Mouse (Mus musculus) neural tube, embryonic 15.5 days (tissue): ENCODE measurements at regions not wholly inside any gene's neighbourhood (a gene's known extent, or its start where the extent isn't known, plus 50 kb on each side); places are given as distances from the start of the nearest gene placed in this dataset.

Experiments used
- ATAC-seq: fragments of 200-750 bp; cut with Nextera tagmentation; 2 replicates; pipeline ENCODE4 v1.8.0; 2017; ENCODE audit warnings: mild to moderate bottlenecking, moderate TSS enrichment, moderate library complexity; ENCODE audit not compliant: low FRiP score
- H3K27ac ChIP-seq: fragments of 300-500 bp; sonication (generic); replicated peaks from 2 replicates; pipeline ENCODE4 v1.5.1; 2015; ENCODE audit warnings: mild to moderate bottlenecking, inconsistent platforms
- H3K27me3 ChIP-seq: fragments of 300-500 bp; sonication (generic); replicated peaks from 2 replicates; pipeline ENCODE4 v1.6.1; 2015; ENCODE audit warnings: inconsistent platforms
- H3K36me3 ChIP-seq: fragments of 300-500 bp; sonication (generic); 2 replicates; pipeline ENCODE4 v1.6.1; 2015; ENCODE audit warnings: inconsistent platforms
- H3K4me1 ChIP-seq: fragments of 300-500 bp; sonication (generic); 2 replicates; pipeline ENCODE4 v1.6.1; 2015; ENCODE audit warnings: inconsistent platforms
- H3K4me2 ChIP-seq: fragments of 300-500 bp; sonication (generic); 2 replicates; pipeline ENCODE4 v1.6.1; 2015; ENCODE audit warnings: inconsistent platforms, mild to moderate bottlenecking, moderate library complexity
- H3K4me3 ChIP-seq: fragments of 300-500 bp; sonication (generic); replicated peaks from 2 replicates; pipeline ENCODE4 v1.5.1; 2015; ENCODE audit warnings: mild to moderate bottlenecking, inconsistent platforms
- H3K9ac ChIP-seq: fragments of 300-500 bp; sonication (generic); replicated peaks from 2 replicates; pipeline ENCODE4 v1.6.1; 2015; ENCODE audit warnings: mild to moderate bottlenecking, inconsistent platforms
- H3K9me3 ChIP-seq: fragments of 300-500 bp; sonication (generic); replicated peaks from 2 replicates; pipeline ENCODE4 v1.6.1; 2016; ENCODE audit warnings: inconsistent platforms
- WGBS: fragments of 180-500 bp; shearing (Covaris S2); methylation state at CpG from one replicate; pipeline ENCODE4 v1.1.7; 2015; ENCODE audit warnings: mixed read lengths; 5-methylcytosine and 5-hydroxymethylcytosine counted together

GRCm38 (mm10) chr2:116444163-116444562 is 378.5 kb upstream of the Meis2 start:
- no peaks in the 10 kb centered on the region for H3K27me3 ChIP-seq
- H3K9me3 ChIP-seq: no peaks in the 10 kb centered on the region
- no peak for ATAC-seq
- no peaks in the 10 kb centered on the region for H3K36me3 ChIP-seq
- no peak overlapping the region for H3K4me3 ChIP-seq
- H3K4me2 ChIP-seq: no peak overlapping the region
- no peak overlapping the region for H3K27ac ChIP-seq
- H3K9ac ChIP-seq: no peak overlapping the region
- H3K4me1 ChIP-seq: no peaks in the 10 kb centered on the region

- Histone ChIP-seq H3K36me3 (no peaks in the 10 kb centered on the region), H3K4me1 (no peaks in the 10 kb centered on the region), H3K9ac (no peak overlapping the region), H3K27me3 (no peaks in the 10 kb centered on the region), H3K9me3 (no peaks in the 10 kb centered on the region), H3K4me2 (no peak overlapping the region), H3K27ac (no peak overlapping the region), H3K4me3 (no peak overlapping the region)
- 45% methylated on average over 2 of the region's 2 CpGs for WGBS
- no peak for ATAC-seq
Observed at GRCm38 (mm10) chr2:116440252-116440651, 374.6 kb upstream of the Meis2 start.

GRCm38 (mm10) chr2:116433481-116433880 is 367.8 kb upstream of the Meis2 start:
- no peaks in the 10 kb centered on the region for H3K27me3 ChIP-seq
- H3K9me3 ChIP-seq: no peaks in the 10 kb centered on the region
- no peaks in the 10 kb centered on the region for H3K36me3 ChIP-seq
- no peak overlapping the region for H3K9ac ChIP-seq
- H3K27ac ChIP-seq: no peak overlapping the region
- H3K4me3 ChIP-seq: no peak overlapping the region
- H3K4me1 ChIP-seq: no peaks in the 10 kb centered on the region
- H3K4me2 ChIP-seq: no peak overlapping the region
- no peak for ATAC-seq

DNA sequence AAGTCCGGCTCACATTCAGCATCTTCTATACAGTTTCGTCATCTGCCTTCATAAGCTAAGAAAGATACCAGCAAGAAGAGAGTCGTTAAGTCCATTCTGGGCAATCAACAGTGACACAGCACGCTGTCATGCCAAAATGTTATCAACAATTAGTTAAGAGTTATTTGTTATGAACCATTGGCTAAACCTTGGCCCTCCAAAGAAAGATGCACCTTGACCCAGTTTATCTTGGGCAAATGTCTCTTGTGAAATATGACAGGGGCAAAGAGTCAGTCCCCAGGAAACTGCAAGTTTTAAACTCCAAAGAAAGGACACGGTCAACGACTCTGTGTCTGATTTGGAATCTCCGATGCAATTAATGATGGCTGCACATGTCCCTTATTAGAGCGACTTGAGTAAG is 358.5 kb upstream of the Meis2 start:
- Histone ChIP-seq H3K4me3 (no peak overlapping the region), H3K36me3 (no peaks in the 10 kb centered on the region), H3K9me3 (no peaks in the 10 kb centered on the region), H3K9ac (no peak overlapping the region), H3K27ac (no peak overlapping the region), H3K27me3 (no peaks in the 10 kb centered on the region), H3K4me1 (no peaks in the 10 kb centered on the region), H3K4me2 (no peak overlapping the region)
- 93% methylated on average over 8 of the region's 8 CpGs for WGBS
- ATAC-seq: no peak

DNA sequence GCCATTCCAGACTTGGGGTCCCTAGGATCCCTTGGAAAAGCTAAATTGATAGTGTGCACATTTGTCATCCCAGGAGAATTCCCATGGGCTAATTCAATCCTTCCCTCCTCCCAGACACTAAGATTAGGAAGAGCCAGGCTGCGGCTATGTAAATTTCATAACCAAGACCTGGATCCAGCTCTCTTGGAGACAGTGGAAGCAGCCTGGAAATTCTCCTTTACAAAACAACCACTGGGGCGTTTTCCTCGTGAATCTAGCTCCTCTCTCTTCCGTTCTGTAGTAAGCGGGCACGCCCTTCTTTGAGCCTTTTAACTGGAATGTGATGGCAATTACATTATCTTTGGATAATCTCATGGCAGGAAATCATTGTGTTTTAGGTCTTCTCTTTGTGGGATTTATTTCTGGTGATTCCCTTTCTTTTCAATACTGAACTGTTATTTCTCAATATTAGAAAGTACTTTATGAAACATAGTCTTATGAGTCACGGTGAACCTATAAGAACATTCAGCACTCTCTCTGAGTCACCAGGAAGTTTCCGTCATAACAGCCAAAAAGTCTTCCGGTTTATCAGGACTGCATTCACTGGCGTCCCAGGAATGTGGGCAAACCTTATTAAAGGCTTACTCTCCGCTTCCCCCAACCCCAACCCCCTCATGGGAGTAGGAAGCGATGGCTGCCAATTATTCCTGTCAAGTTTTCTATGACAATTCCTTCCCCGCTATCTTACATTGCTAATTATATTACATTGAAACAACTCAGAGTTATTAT is 352.0 kb upstream of the Meis2 start:
- H3K4me1 ChIP-seq: no peaks in the 10 kb centered on the region
- no peak for ATAC-seq
- WGBS: 78% methylated on average over 13 of the region's 13 CpGs
- no peak overlapping the region for H3K9ac ChIP-seq
- H3K36me3 ChIP-seq: no peaks in the 10 kb centered on the region
- no peaks in the 10 kb centered on the region for H3K9me3 ChIP-seq
- H3K4me3 ChIP-seq: no peak overlapping the region
- H3K4me2 ChIP-seq: no peak overlapping the region
- no peaks in the 10 kb centered on the region for H3K27me3 ChIP-seq
- no peak overlapping the region for H3K27ac ChIP-seq

DNA sequence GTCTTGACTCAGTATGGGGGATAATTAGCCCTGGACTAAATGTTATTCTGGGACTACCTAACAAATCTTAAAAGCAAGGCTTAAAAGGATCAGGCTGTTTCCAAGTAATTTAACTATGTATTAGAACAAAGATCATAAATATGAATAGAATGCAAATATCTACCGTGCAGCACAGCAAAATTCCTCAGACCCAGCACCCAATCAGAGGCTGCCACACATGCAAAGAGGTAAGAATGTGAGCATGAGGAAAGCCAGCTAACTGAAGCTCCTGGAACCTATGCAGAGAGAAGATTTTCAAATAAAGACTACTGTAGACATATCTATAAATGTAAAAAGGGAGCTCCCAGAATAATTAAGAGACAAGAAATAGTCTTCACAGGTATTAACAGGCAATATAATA is 350.1 kb upstream of the Meis2 start:
- no peak overlapping the region for H3K4me3 ChIP-seq
- H3K9me3 ChIP-seq: no peaks in the 10 kb centered on the region
- H3K9ac ChIP-seq: no peak overlapping the region
- no peak overlapping the region for H3K4me2 ChIP-seq
- H3K27ac ChIP-seq: no peak overlapping the region
- WGBS: 49% methylated on average over 1 of the region's 1 CpGs
- no peaks in the 10 kb centered on the region for H3K4me1 ChIP-seq
- H3K36me3 ChIP-seq: no peaks in the 10 kb centered on the region
- H3K27me3 ChIP-seq: no peaks in the 10 kb centered on the region
- ATAC-seq: no peak

DNA sequence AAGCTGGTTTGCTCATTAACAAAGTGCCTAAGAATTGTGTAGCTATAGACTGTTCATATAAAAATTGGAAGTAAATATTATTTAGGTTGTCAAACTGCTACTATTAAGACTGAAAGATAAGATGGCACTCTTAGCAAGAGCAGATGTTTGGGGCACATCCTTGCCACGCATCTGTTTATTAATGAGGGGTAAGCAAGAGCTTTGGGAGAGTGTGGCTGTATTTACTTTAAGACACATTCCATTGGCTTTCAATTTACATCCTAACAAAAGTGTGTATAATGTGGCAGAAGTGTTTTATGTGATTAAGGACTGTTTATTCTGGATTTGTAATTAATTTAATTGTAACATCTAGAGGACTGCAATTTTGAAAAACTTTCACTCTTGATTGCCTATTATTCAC is 336.5 kb upstream of the Meis2 start:
- Histone ChIP-seq H3K9me3 (no peaks in the 10 kb centered on the region), H3K27me3 (no peaks in the 10 kb centered on the region), H3K4me3 (no peak overlapping the region), H3K9ac (no peak overlapping the region), H3K36me3 (no peaks in the 10 kb centered on the region), H3K4me1 (no peaks in the 10 kb centered on the region), H3K27ac (no peak overlapping the region), H3K4me2 (no peak overlapping the region)
- no peak for ATAC-seq
- 61% methylated on average over 1 of the region's 1 CpGs for WGBS

GRCm38 (mm10) chr2:116399966-116400365 is 334.3 kb upstream of the Meis2 start:
- Histone ChIP-seq H3K9ac (no peak overlapping the region), H3K36me3 (no peaks in the 10 kb centered on the region), H3K4me2 (no peak overlapping the region), H3K4me3 (no peak overlapping the region), H3K27me3 (no peaks in the 10 kb centered on the region), H3K4me1 (no peaks in the 10 kb centered on the region), H3K9me3 (no peaks in the 10 kb centered on the region), H3K27ac (no peak overlapping the region)
- 85% methylated on average over 1 of the region's 1 CpGs for WGBS
- ATAC-seq: no peak

DNA sequence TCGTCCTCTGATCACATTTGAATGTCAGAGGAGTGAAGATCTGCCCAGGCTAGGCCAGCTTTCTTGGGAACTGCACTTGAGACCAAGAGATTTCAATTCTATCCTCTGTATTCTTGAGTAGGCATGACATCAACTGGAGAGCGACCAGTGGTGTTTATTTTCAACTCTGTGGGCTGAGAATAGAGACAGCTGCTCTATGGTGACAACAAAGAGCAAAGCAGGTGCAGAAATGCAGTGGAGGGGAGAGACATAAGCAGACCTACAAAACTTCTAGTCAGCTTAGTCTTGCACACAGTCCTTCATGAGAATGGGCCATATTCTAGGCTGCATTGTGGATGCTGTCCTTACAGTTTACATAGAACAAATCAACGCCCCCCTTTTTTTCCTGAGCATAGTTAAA is 303.2 kb upstream of the Meis2 start:
- Histone ChIP-seq H3K4me3 (no peak overlapping the region), H3K36me3 (no peaks in the 10 kb centered on the region), H3K27me3 (no peaks in the 10 kb centered on the region), H3K9ac (no peak overlapping the region), H3K27ac (no peak overlapping the region), H3K4me1 (no peaks in the 10 kb centered on the region), H3K9me3 (no peaks in the 10 kb centered on the region), H3K4me2 (no peak overlapping the region)
- ATAC-seq: no peak
- WGBS: 90% methylated on average over 3 of the region's 3 CpGs

- Histone ChIP-seq H3K27ac (no peak overlapping the region), H3K9me3 (no peaks in the 10 kb centered on the region), H3K9ac (no peak overlapping the region), H3K4me2 (no peak overlapping the region), H3K4me1 (no peaks in the 10 kb centered on the region), H3K4me3 (no peak overlapping the region), H3K27me3 (no peaks in the 10 kb centered on the region), H3K36me3 (no peaks in the 10 kb centered on the region)
- ATAC-seq: no peak
- 86% methylated on average over 2 of the region's 2 CpGs for WGBS
Observed at GRCm38 (mm10) chr2:116364136-116364535, 298.5 kb upstream of the Meis2 start.

GRCm38 (mm10) chr2:116358145-116358544 is 292.5 kb upstream of the Meis2 start:
- Histone ChIP-seq H3K4me1 (no peaks in the 10 kb centered on the region), H3K9me3 (no peaks in the 10 kb centered on the region), H3K36me3 (no peaks in the 10 kb centered on the region), H3K4me2 (no peak overlapping the region), H3K9ac (no peak overlapping the region), H3K27me3 (no peaks in the 10 kb centered on the region), H3K4me3 (no peak overlapping the region), H3K27ac (no peak overlapping the region)
- ATAC-seq: no peak
- WGBS: 18% methylated on average over 1 of the region's 1 CpGs

GRCm38 (mm10) chr2:116348530-116348914 is 282.9 kb upstream of the Meis2 start:
- Histone ChIP-seq H3K9me3 (no peaks in the 10 kb centered on the region), H3K36me3 (no peaks in the 10 kb centered on the region), H3K4me3 (no peak overlapping the region), H3K9ac (no peak overlapping the region), H3K4me2 (no peak overlapping the region), H3K27ac (no peak overlapping the region), H3K27me3 (no peaks in the 10 kb centered on the region), H3K4me1 (no peaks in the 10 kb centered on the region)
- WGBS: 58% methylated on average over 1 of the region's 1 CpGs
- ATAC-seq: no peak
